Mouse (Mus musculus) right cerebral cortex, adult 2 months (tissue): Measurements from ENCODE around the gene Bckdhb.
"Not testable (repeated sequence)": the region's sequence is repeated elsewhere in the genome, so short reads cannot be mapped to it uniquely, and the experiment has no call there.

Experiments
- DNase-seq, 2 experiments: peaks; one replicate each; pipeline ENCODE4 v3.0.0; 2021 to 2022; ENCODE audit warnings: low spot score in 2 of 2

The Bckdhb gene

DNA sequence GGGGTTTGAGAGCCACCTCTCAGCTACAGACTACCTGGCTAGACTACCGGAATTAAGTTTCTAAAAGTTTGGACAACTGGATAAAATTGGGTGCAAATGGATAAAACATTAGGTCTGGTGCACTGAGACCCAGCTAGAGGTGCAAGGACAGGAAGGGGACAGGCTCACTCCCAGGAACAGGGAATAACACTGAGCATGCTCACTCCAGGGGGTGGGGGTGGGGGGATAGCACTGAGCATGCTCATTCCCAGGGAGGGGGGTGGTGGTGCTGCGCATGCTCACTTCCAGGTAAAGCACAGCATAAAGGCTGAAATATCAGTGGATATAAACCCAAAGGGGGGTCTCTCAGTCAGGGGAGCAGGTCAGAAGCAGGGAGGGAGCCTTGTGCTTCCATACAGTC lies 120.7 kb downstream of the Bckdhb start:
- DNase-seq, result no peak

DNA sequence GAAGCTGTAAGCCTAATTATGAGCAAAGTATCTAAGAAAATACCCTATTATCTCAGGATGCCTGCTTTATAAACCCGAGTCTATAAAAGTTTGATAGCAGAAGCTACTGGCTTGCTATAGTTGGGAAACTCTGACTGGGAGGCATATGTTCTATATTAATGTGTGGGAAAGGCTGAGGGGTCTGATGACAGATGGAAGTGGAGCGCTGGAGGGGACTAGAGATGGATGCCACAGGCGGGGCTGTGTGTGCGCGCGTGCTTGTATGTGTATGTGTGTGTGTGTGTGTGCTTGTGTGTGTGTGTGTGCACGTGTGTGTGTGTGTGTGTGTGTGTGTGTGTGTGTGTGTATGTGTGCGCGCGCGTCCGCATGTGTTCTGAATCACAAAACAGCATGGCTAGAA lies 121.4 kb downstream of the Bckdhb start:
- DNase-seq, result no peak

DNA sequence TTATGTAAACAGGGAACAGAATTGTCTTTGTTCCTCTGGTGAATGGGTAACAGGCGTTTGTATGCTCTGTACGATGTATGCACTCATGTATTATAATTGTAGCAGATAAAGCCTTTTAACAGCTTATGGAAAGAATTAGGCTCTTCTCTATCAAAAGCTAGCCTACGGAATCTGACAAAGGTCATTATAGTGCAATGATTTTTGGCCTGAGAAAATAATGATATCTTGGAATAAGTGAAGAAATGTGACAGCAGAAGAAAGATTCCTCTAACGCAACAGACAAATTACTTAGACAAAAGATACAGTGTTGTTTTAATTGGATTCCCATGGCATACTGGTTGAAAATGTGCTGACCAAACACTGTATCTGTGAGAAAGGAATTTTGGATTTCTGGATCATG lies 122.0 kb downstream of the Bckdhb start:
- no peak for DNase-seq

DNA sequence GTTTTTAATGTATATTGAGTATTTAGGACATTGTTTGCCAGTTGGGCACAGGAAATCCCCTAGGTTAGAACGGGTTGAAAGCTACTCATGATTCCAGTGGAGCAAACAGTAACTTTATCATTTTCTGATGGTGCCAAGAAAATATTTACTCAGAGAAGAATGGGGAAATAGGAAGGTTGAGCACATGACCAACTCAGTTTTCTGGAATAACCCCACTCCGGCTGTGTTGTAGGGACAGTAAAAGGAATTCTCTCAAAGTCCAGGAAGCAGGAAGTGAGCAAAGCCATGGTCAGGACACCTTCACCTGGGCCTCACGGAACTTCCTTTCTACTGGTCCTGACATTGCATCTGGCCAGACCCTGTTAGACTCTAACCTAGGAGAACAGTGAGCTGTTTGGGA lies 122.5 kb downstream of the Bckdhb start:
- no peak for DNase-seq

DNA sequence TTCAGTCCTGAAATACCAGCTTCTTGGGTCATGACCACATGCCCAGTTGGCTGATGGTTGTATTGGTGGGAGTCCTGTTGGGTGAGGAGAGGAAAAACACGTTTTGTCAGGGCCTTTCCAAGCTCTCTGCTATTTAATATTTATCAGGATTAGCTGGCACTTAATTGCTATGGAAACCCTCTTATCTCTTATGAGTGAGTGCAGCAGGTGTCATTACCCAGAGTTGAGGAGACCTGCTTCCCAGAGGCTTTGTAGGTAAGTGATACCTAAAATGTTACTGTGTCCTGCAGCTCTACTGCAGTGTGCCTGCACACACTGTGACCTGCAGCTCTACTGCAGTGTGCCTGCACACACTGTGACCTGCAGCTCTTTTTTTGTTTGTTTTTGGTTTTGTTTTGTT lies 124.2 kb downstream of the Bckdhb start:
- no peak for DNase-seq

DNA sequence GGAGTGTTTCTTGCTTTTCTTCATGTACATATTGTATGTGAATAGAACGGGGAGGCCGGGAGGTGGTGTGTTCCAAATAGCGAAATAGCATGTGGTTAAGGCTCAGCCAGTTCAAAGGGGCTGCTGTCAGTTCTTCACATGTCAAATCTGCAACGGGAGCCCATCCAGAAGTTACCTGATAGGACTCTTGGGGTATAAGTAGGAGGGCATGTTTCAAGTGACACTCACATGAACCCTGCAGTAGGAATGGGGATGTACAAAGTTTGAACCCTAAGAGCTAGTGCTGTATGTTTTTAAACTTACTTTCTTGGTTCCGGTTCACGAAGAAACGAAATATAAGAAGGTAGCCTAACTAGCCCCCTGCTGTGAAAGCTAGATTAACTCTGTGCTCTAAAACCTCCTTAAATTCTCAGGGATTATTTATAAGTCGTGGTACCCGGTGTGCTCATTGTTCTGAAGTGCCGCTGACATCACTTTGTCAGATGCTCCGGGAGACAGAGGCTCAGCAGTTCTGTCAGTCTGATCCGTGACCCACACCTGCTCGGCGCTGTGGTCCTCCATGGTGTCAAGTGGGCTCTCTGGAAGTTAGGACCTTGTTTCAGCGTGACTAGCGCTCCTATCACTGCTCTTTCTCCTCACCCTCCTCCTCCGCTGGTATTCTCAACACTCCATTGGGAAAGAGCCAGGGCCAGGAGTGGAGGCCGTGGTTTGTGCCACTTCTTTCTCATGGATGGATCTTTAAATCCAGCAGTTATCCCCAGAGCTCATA lies 126.1 kb downstream of the Bckdhb start:
- DNase-seq, result no peak

DNA sequence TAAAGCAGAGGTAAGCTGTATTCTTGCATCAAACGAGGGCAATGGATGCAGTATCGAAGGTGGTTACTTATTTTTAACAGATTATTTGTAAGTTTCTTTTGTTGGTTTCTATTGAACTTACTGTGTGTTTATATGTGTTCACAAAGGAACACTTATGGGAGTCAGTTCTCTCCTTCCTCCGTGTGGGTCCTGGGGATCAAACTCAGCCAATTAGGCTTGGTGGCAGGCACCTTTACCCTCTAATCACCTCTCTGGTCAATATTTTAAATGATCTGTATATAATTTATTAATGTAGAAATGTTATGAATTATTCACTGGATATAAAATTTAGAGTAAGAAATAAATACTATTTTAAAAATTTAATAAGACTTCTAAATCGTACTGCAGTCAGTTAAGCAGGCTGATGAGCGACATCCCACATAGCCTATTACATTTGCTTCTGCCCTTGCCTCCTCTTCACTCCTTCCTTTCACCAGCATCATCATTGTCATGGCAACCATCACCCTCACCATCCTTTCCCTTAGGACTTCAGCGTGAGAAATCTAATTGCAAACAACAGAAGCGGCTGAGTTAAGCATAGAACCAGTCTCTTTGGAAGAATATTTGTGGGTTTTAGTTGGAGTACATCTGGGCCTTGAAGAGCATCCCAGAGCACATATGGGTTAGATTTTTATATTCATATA lies 130.3 kb downstream of the Bckdhb start:
- no peak for DNase-seq

DNA sequence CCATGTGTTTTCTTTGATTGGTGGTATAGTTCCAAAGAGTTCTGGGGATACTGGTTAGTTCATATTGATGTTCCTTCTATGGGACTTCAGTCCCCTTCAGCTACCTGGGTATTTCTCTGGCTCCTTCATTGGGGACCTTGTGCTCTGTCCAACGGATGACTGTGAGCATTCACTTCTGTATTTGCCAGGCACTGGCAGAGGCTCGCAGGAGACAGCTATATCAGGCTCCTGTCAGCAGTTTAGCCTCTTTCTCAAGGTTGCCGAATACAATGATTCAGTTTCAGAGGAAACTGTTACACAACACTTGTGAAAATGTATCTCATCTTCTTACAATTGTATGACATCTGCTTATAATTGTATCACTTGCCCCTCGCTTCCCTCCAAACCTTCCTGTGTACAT lies 135.8 kb downstream of the Bckdhb start:
- DNase-seq, result not testable (repeated sequence)

DNA sequence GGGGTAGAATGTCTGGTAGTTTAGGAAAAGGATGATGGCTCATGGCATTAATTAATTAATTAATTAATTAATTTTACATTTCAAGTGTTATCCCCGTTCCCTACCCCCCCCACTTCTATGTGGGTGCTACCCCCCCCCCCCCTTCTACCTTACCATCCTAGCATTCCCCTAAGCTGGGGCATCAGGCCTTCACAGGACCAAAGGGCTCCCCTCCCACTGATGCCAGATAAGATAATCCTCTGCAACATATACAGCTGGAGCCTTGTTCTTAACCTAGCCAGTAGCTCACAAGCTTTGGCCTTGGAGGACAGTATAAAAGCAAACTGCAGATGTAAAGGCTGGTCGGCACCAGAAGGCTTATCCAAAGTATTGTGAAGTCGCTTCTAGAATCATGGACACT lies 138.7 kb downstream of the Bckdhb start:
- no peak for DNase-seq

DNA sequence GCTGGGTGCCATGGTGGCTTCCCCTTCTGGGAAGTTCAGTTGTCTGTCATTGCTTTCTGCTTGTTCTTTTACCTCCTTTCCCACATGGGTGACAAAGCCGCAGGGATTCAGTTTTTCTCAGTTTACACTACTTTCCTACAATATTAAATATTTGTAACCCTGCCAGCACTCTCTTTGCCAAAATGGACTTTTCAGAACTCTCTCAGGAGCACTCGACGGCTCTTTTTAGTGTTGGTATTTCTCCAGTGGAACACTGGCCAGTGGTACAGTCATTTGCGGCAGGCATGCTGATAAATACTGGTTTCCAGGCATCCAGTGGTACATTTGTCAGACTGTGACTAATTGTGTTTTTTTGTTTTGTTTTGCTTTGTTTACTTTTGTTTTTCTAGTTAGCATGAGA lies 139.2 kb downstream of the Bckdhb start:
- no peak for DNase-seq

DNA sequence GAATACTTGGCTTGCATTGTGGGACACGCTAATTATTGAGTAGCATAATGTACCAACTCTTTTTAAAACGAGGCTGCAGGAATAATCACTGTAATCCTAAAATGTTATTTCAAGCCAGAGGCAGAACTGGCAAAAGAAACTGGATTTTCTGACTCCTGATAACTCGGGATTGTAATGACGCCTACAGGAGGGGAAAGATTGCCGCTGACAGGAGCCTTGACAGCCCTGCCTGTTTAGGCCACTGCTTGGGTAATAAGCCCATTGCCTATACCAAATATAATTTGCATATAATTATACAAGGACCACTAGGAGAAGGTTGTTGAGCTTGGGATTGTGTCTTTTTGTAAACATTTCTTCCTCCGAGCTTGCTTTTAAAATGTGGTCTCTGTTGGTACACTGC lies 145.3 kb downstream of the Bckdhb start:
- no peak for DNase-seq

DNA sequence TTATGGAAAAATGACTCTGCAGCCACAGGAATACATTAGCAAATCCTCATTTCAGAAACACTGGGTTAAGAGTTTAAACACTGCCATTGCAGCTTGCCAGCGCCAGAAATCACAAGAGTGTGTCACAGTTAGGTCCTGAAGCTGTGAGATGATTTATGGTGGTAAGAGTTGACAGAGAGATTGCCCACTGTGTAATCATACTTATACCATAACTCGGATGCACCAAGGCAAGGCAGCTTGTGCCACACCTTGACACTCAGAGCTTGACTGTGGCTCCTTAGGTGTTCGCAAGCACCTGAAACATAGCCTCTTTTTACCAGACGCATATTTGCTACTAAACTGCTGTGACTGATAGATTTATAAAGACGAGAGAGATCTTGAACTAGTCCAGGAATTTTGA lies 145.8 kb downstream of the Bckdhb start:
- no peak for DNase-seq

DNA sequence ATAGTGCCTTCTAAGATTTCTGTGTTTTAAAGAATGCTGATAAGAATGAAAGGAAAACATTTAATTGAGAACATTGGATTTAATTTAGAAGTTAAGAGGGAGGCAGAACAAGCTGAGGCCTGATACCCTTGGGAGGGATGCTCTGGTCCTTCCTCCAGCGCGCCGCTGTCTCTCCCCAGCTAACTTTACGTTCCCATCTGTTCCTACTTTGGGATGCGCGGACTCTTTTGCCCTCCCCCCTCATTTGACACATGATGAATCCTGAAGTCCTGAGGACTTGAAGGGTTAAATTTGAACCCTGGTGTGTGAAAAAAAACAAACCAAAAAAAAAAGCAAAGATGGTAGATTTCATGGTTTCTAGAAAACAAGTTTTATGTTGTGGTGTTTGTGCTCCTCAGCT lies 147.6 kb downstream of the Bckdhb start:
- DNase-seq, result no peak

DNA sequence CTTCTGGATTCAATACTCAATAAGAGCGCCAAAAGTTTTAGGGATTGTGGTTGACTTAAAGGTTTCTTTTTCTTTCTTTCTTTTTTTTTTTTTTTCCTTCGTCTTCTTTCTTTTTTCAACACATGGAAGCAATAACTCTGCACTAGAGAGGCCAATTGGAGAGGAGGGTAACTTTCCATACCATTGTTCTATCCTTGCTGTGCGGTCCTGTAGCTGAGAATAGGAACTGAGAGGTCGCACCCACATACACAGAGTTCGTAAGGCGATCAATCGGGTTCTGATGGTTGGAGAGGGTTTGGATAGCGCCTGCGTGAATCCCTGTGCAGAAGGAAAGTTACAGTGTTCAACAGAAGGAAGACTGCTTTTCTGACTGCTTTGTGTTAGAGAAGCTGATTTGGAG lies 148.3 kb downstream of the Bckdhb start:
- no peak for DNase-seq

DNA sequence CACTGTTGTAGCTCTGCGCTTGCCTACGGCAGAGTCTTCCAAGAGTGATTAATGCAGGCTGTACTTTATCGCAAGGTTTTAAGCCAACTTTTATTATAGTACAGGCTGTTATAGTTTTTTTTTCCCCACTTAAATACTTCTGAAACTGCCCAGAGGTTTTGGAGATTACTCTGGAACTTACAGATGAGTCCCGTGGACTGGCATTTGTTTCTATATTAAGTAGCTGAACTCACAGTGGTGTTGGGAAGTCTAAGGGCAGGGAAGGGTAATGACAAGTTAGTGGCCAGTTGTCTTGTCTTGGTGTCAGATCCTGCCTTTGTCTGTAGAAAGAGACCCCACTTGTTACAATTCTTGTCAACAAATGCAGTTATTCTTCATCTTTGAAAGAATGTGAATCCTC lies 158.6 kb downstream of the Bckdhb start:
- no peak for DNase-seq

DNA sequence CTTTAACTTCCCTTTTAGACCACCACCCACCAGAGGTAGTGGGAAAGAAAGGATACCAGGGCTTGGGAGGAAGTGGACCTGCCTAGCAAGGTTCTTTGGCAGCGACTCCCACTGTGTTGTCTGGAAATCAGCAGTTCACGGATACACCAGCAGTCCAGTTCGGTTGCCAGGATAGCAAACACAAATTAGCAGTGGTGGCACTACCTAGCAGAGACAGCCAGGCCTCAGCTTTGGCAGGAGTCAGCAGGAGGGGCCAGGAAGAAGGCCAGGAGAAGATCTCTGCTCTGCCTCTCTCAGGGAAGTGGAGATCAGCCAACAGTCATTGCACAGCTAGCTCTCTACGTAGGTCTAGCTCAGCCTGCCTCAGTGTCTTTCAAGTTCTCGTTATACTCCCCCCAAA lies 159.7 kb downstream of the Bckdhb start:
- DNase-seq, result no peak

DNA sequence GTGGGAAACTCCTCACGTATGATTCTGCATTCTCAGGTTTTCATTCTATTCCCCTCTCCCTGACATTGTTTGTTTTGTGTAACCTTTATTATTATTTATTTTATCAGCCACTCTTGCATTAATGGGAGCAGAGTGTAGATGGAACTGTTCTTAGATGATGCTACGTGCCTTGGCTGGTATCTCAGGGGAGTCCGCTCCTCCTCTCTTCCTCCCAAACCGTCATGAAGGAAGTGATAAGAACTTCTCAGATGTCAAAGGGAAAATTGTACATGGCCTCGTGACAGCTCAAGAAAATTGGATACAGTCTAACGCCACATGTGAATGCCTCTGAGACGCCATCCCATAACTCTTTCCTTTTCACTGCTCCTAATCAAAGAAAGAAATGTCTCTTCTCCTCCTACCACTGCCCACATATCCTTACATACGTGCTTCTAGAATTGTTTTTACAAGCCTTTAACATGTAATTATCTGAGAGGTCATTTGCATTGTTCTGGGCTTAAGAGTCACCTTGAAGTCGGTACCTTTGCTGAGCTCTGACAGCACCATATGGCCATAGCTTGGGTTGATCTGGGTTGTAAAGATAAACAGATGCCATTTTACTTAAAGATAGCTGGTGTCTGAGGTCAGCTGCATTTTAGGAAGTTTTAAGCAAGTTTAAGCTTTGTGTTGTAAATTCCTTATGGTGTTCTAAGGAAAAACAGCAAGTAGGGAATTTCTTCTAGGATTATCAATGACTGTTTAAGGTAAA lies 165.5 kb downstream of the Bckdhb start:
- DNase-seq, result no peak

DNA sequence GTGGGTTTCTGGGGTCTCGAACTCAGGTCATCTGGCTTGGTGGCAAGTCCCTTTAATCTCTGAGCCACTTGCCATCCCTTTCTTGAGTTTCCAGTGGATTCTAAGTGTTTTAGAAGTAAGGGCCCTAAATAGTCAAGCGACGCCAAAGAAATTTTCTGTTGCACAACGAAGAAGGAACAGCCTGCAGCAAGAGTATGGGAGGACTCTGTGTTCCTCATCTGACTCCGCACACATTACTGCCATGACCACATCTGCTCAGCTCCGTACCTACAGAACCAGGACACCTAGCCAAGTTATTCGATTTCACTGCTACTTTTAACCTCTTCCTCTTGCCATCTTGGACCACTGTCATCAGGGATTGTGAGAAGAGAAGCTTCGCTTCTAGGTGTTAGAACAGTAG lies 168.0 kb downstream of the Bckdhb start:
- DNase-seq, result no peak

DNA sequence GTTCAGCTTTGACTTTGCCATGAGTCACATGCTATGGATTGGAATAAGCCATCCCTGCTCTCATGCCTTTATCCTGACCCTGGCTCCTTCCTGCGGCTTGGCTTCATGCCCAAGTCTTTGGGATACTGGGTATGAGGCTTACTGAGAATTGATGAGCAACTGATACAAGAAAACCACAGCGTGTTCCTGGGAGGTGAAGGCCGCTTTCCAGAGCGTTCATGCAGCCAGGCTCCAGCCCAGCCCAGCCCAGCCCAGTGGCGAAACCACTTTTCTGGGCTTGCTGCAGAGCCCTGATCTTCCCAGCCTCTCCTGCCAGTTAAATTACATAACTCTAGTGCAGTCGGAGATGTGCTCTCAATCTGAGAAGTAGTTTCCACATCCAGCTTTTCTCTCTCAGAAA lies 169.2 kb downstream of the Bckdhb start:
- DNase-seq, result no peak

DNA sequence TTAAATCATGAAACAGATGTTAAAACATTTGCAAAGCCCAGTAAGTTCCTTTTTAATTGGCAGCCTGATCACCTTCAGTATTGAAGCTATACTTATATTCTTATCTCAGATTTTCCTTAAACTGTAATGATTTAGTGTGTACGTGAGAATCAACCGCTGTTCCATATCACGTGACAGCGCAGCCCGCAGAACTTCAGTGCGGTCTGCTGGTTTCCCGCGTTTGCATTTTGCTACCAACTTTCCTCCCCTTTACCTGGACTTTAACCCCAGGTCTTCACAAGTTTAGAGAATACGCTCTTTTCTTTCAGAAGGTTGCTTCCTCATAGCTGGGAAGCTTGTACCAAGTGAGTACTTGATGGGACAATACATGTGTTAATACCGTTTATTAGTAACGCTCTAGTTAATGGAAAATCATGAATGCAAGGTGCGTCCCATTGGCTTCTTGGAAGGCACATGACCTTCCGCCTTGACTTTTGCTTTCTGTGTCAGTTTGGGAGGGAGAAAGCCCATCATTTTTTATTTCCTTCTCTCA lies 171.6 kb downstream of the Bckdhb start:
- no peak for DNase-seq

DNA sequence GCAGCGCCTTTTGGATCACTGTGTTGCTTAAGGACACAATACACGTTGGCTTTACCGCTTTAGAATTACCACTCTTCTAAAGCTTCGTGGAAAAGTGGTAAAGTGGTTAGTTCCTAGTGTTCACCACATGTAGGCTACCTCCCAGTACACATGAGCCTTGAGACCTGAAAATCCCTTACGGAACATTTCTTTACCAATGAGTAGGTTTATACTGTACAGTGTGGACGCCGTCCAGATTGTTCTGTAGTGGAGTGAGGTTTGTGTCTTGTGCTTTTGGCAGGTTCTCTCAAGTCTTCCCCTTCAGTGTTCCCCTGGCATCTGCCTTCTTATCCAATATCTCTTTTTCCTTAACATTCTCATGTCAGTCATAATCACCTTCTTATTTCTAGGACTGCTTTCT lies 178.4 kb downstream of the Bckdhb start:
- DNase-seq, result no peak

DNA sequence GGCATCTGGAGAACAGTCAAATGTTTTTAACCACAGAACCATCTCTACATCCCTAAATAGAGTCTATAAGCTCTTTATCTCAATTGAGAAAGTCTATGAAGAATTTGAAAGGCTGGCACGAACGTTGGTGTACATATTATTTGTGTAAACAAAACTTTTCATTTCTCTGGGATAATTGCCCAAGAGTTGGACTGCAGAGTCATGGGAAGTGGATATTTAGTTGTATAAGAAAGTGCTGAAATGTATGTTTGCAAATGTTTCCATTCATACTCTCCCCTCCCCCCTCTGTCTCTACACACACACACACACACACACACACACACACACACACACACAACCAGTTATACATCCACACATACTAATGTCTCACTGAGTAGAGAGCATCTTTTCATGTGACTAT lies 181.5 kb downstream of the Bckdhb start:
- DNase-seq, result no peak
